Mouse (Mus musculus): Measurements from ENCODE around the gene Krtap9-3.

DNA sequence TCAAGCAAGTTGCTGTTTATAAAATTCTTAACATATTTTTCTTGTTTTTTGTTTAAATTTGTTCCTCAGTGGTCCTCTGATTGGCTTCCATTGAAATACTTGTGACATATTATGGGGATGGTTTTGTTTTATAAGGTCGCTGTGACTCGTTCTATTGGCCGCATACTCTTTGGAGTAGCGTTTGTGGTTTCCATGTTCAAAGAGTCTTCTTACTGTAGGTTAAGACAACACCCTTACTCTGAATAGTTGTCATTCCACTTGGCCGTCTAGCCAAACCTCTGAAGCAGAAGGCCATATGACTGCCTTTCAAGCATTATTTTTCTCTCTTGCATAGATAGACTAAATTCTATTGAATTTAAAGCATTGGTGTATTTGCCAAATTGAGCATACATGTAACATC, 16.9 kb downstream of the Krtap9-3 start:
- TF ChIP-seq POLR2A (IDR thresholded peaks at IDR 0.05; ENCODE audit: low read depth, low read length) (no peak), CTCF (IDR thresholded peaks at IDR 0.05; ENCODE audit: extremely low read depth, insufficient read depth, insufficient read length, insufficient replicate concordance) (no peak)
